Mouse (Mus musculus) liver, adult 2 months (tissue): Measurements from ENCODE around the gene Sp9. TPM values are rescaled to one million over a fixed set of nuclear protein-coding genes. Genes with fewer than 3 reads are reported as not detected.

Experiments
- DNase-seq: peaks from one replicate; pipeline ENCODE4 v3.0.0-alpha.2; 2011; ENCODE audit warnings: low read depth, low spot score; ENCODE audit errors: extremely low read depth
- H3K27ac ChIP-seq: fragments of 200-500 bp; replicated peaks from 2 replicates; pipeline ENCODE4 v1.5.1; 2012; ENCODE audit warnings: low read depth, mild to moderate bottlenecking, control low read depth, inconsistent platforms, low read length; ENCODE audit not compliant: insufficient read depth
- H3K27me3 ChIP-seq: fragments of 200-500 bp; 2 replicates; pipeline ENCODE4 v1.6.1; 2012; ENCODE audit warnings: mild to moderate bottlenecking, moderate library complexity, low read length, inconsistent platforms; ENCODE audit not compliant: control insufficient read depth, insufficient read depth
- H3K36me3 ChIP-seq: fragments of 200-500 bp; 2 replicates; pipeline ENCODE4 v1.6.1; 2012; ENCODE audit warnings: low read length, inconsistent platforms; ENCODE audit not compliant: control insufficient read depth, insufficient read depth
- H3K4me1 ChIP-seq: fragments of 200-500 bp; 2 replicates; pipeline ENCODE4 v1.6.1; 2011; ENCODE audit warnings: low read length; ENCODE audit not compliant: control insufficient read depth, insufficient read depth
- H3K4me3 ChIP-seq: fragments of 200-500 bp; 2 replicates; pipeline ENCODE4 v1.5.1; 2011; ENCODE audit warnings: low read depth, mild to moderate bottlenecking, control low read depth, low read length, moderate library complexity; ENCODE audit not compliant: insufficient read depth
- H3K79me2 ChIP-seq: fragments of 200-500 bp; 2 replicates; pipeline ENCODE4 v1.6.1; 2012; ENCODE audit warnings: inconsistent platforms, mild to moderate bottlenecking, low read length, moderate library complexity; ENCODE audit not compliant: control insufficient read depth, insufficient read depth
- H3K9ac ChIP-seq: fragments of 200-500 bp; 2 replicates; pipeline ENCODE4 v1.6.1; 2012; ENCODE audit warnings: low read depth, mild to moderate bottlenecking, control low read depth, inconsistent platforms, low read length
- CTCF ChIP-seq: fragments of 200-500 bp; IDR thresholded peaks from 2 replicates; pipeline ENCODE4 v1.5.1; 2011; ENCODE audit warnings: low read depth, low read length, control low read depth
- POLR2A ChIP-seq: fragments of 200-500 bp; IDR thresholded peaks from 2 replicates; pipeline ENCODE4 v1.6.1; 2011; ENCODE audit warnings: low read length, control low read depth; ENCODE audit not compliant: insufficient read depth; ENCODE audit errors: extremely low read depth
- WGBS: fragments of 180-500 bp; shearing (Covaris S2); methylation state at CpG from one replicate; pipeline ENCODE4 v1.1.7; 2018; 5-methylcytosine and 5-hydroxymethylcytosine counted together
- polyA plus RNA-seq: library from polyadenylated mRNA; depleted of rRNA; stranded (reverse); fragments of >200 nt; gene quantifications from 2 replicates; pipeline ENCODE4 v1.2.3, GENCODE M21; 2012
- total RNA-seq: library from RNA; depleted of rRNA; stranded (reverse); fragments of >200 nt; gene quantifications from 2 replicates; pipeline ENCODE4 v1.2.3, GENCODE M21; 2014

Sp9 gene
- total and polyA plus RNA-seq, 2 experiments, result not detected

- Histone ChIP-seq H3K36me3 (peaks cover 4% of the 10 kb centered on the region; the same call in 1 of the 2 replicates), H3K27me3 (peaks cover 30% of the 10 kb centered on the region), H3K9ac (no peak overlapping the region), H3K4me1 (0 out of 2 replicates have a peak, but pooled peaks cover 2% of the 10 kb centered on the region), H3K79me2 (no peaks in the 10 kb centered on the region), H3K4me3 (no peak overlapping the region), H3K27ac (no peak overlapping the region)
- DNase-seq, result no peak
- WGBS, result 6% methylated on average over 33 of the region's 33 CpGs
- TF ChIP-seq CTCF (no peak), POLR2A (no peak)
Observed at GRCm38 (mm10) chr2:73280356-73281047, 8.8 kb downstream of the Sp9 start.

- TF ChIP-seq CTCF (no peak), POLR2A (no peak)
- Histone ChIP-seq H3K4me3 (no peak overlapping the region), H3K36me3 (peaks cover 4% of the 10 kb centered on the region; the same call in 1 of the 2 replicates), H3K79me2 (no peaks in the 10 kb centered on the region), H3K9ac (no peak overlapping the region), H3K27me3 (peaks cover 30% of the 10 kb centered on the region), H3K4me1 (0 out of 2 replicates have a peak, but pooled peaks cover 2% of the 10 kb centered on the region), H3K27ac (no peak overlapping the region)
- no peak for DNase-seq
- 26% methylated on average over 22 of the region's 22 CpGs for WGBS
Observed at GRCm38 (mm10) chr2:73281048-73281661, 9.4 kb downstream of the Sp9 start.

GRCm38 (mm10) chr2:73281707-73282106, 10.0 kb downstream of the Sp9 start:
- Histone ChIP-seq H3K36me3 (peaks cover 6% of the 10 kb centered on the region; the same call in 1 of the 2 replicates), H3K79me2 (no peaks in the 10 kb centered on the region), H3K4me3 (no peak overlapping the region), H3K27ac (no peak overlapping the region), H3K9ac (no peak overlapping the region), H3K4me1 (0 out of 2 replicates have a peak, but pooled peaks cover 2% of the 10 kb centered on the region), H3K27me3 (peaks cover 30% of the 10 kb centered on the region)
- TF ChIP-seq POLR2A, result no peak
- TF ChIP-seq CTCF, result no peak
- 30% methylated on average over 7 of the region's 7 CpGs for WGBS
- no peak for DNase-seq

- TF ChIP-seq CTCF, result no peak
- H3K36me3 ChIP-seq, result peaks cover 19% of the 10 kb centered on the region
- no peak overlapping the region for H3K27ac ChIP-seq
- WGBS, result 41% methylated on average over 2 of the region's 2 CpGs
- no peak for DNase-seq
- H3K9ac ChIP-seq, result no peak overlapping the region
- H3K27me3 ChIP-seq, result peaks cover 6% of the 10 kb centered on the region
- H3K79me2 ChIP-seq, result no peaks in the 10 kb centered on the region
- H3K4me1 ChIP-seq, result no peaks in the 10 kb centered on the region
- H3K4me3 ChIP-seq, result no peak overlapping the region
Observed at GRCm38 (mm10) chr2:73285630-73286029, 13.9 kb downstream of the Sp9 start.

GRCm38 (mm10) chr2:73291130-73291529, 19.4 kb downstream of the Sp9 start:
- no peaks in the 10 kb centered on the region for H3K79me2 ChIP-seq
- no peaks in the 10 kb centered on the region for H3K4me1 ChIP-seq
- no peak overlapping the region for H3K4me3 ChIP-seq
- H3K9ac ChIP-seq, result no peak overlapping the region
- DNase-seq, result no peak
- H3K27me3 ChIP-seq, result no peaks in the 10 kb centered on the region
- H3K36me3 ChIP-seq, result peaks cover 42% of the 10 kb centered on the region
- 90% methylated on average over 4 of the region's 4 CpGs for WGBS
- TF ChIP-seq CTCF (no peak), POLR2A (no peak)
- no peak overlapping the region for H3K27ac ChIP-seq

- Histone ChIP-seq H3K36me3 (peaks cover 47% of the 10 kb centered on the region), H3K4me3 (no peak overlapping the region), H3K9ac (no peak overlapping the region), H3K79me2 (no peaks in the 10 kb centered on the region), H3K27me3 (no peaks in the 10 kb centered on the region), H3K4me1 (no peaks in the 10 kb centered on the region), H3K27ac (no peak overlapping the region)
- TF ChIP-seq CTCF (no peak), POLR2A (no peak)
- DNase-seq, result no peak
- WGBS, result 74% methylated on average over 7 of the region's 7 CpGs
Observed at GRCm38 (mm10) chr2:73295023-73295422, 23.3 kb downstream of the Sp9 start.
